Mouse (Mus musculus) testis, adult 2 months (tissue): ENCODE results near the gene Sufu. TPM values are rescaled to one million over a fixed set of nuclear protein-coding genes. Genes with fewer than 3 reads are reported as not detected.
A peak's percentile ranks its signal among the peaks of the same experiment; 100 is the strongest.

ENCODE experiments used
- H3K27ac ChIP-seq: fragments of 200-500 bp; 2 replicates; pipeline ENCODE4 v1.5.1; 2012; ENCODE audit warnings: low read depth, low read length; ENCODE audit not compliant: control insufficient read depth, insufficient read depth
- H3K27me3 ChIP-seq: fragments of 200-500 bp; 2 replicates; pipeline ENCODE4 v1.6.1; 2012; ENCODE audit warnings: mild to moderate bottlenecking, low read length, moderate library complexity; ENCODE audit not compliant: control insufficient read depth, insufficient read depth
- H3K36me3 ChIP-seq: fragments of 200-500 bp; 2 replicates; pipeline ENCODE4 v1.6.1; 2012; ENCODE audit warnings: mild to moderate bottlenecking, low read length; ENCODE audit not compliant: control insufficient read depth, insufficient read depth
- H3K4me1 ChIP-seq: fragments of 200-500 bp; 2 replicates; pipeline ENCODE4 v1.6.1; 2012; ENCODE audit warnings: low read length; ENCODE audit not compliant: control insufficient read depth, insufficient read depth
- H3K4me3 ChIP-seq: fragments of 200-500 bp; 2 replicates; pipeline ENCODE4 v1.5.1; 2012; ENCODE audit warnings: low read depth, mild to moderate bottlenecking, low read length, moderate library complexity, mixed read lengths; ENCODE audit not compliant: control insufficient read depth
- CTCF ChIP-seq: fragments of 200-500 bp; IDR thresholded peaks from 2 replicates; pipeline ENCODE4 v1.5.1; 2012; ENCODE audit warnings: low read depth, mild to moderate bottlenecking, inconsistent platforms, low read length, moderate library complexity; ENCODE audit not compliant: control insufficient read depth, insufficient read depth, insufficient replicate concordance
- POLR2A ChIP-seq: fragments of 200-500 bp; IDR thresholded peaks from 2 replicates; pipeline ENCODE4 v1.6.1; 2012; ENCODE audit warnings: low read depth, mild to moderate bottlenecking, inconsistent platforms, low read length, moderate library complexity; ENCODE audit not compliant: control insufficient read depth
- polyA plus RNA-seq: library from polyadenylated mRNA; depleted of rRNA; stranded (reverse); fragments of >200 nt; gene quantifications from 2 replicates; pipeline ENCODE4 v1.2.3, GENCODE M21; 2012

The Sufu gene
- polyA plus RNA-seq, 1 experiment: 186 TPM

DNA sequence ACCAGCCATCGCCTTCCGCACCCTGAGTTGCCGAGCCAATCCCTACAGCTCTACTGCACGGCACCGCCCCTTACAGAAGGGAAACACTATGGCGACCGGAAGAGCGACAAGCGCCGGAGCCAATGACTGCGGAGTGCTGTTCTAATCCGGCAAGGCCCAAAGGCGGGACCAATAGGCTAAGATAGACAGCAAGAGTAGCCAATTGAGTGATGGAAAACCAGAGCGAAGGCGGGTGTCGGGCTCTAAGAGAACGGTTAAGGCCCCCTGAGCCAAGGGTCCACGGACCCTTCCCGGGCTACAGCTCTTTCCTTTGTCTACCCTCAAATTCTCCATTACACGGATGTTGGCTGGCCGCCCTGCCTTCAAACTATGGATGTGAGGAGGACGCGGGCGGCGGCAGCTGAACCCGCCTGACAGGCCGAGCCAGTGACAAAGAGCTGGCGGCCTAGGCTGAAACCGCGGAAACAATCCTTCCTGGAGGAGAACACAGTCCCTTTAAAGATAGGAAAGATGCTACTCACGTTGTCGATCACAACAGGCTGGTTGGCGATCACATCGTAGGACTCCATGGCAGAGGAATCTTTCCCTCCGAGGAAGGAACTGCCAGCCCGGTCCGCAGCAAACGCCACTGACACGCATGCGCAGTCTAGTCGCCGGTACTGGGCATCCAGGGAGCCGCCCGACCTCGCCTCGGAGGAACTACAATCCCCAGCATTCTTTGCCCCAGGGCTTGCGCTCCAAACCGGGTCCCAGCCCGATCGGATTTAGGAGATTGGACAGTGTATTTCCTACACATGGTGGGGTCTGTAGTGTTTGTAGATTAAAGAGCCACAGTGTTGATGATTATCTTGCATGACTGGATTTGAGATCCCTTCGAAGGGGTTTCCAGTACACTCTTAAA is 1.3 kb upstream of the Sufu start, which contains the start of gene Actr1a:
Actr1a (minus strand) TSS at position 640 of the 901 bp plus-strand sequence.
- Histone ChIP-seq H3K27ac (peak within 1 kb of the TSS; percentile 99), H3K27me3 (no peaks in the 10 kb centered on the region), H3K4me3 (peak within 1 kb of the TSS; percentile 99), H3K4me1 (peaks cover 5% of the 10 kb centered on the region; the same call in 1 of the 2 replicates), H3K36me3 (no peaks in the 10 kb centered on the region; the same call in 1 of the 2 replicates)
- TF ChIP-seq CTCF (no peak), POLR2A (peak; percentile 96)

GRCm38 (mm10) chr19:46396109-46396508 is 587 bp upstream of the Sufu start:
- Histone ChIP-seq H3K27ac (no peak overlapping the region), H3K27me3 (no peaks in the 10 kb centered on the region), H3K36me3 (no peaks in the 10 kb centered on the region; the same call in 1 of the 2 replicates), H3K4me3 (peak overlapping the region; percentile 99), H3K4me1 (peaks cover 5% of the 10 kb centered on the region; the same call in 1 of the 2 replicates)
- no peak for TF ChIP-seq POLR2A
- no peak for TF ChIP-seq CTCF

GRCm38 (mm10) chr19:46397436-46398001 is 823 bp downstream of the Sufu start:
- peak overlapping the region; percentile 99 for H3K4me3 ChIP-seq
- TF ChIP-seq POLR2A (no peak), CTCF (no peak)
- peak overlapping the region; percentile 85 for H3K27ac ChIP-seq
- H3K27me3 ChIP-seq: no peaks in the 10 kb centered on the region
- peaks cover 5% of the 10 kb centered on the region; the same call in 1 of the 2 replicates for H3K4me1 ChIP-seq
- H3K36me3 ChIP-seq: no peaks in the 10 kb centered on the region

- Histone ChIP-seq H3K36me3 (no peaks in the 10 kb centered on the region), H3K27ac (no peak overlapping the region; the same call in 1 of the 2 replicates), H3K4me1 (peaks cover 5% of the 10 kb centered on the region; the same call in 1 of the 2 replicates), H3K27me3 (no peaks in the 10 kb centered on the region), H3K4me3 (peak overlapping the region; percentile 99)
- TF ChIP-seq POLR2A (no peak), CTCF (no peak)
Observed at GRCm38 (mm10) chr19:46398401-46398800, 1.7 kb downstream of the Sufu start.

GRCm38 (mm10) chr19:46399372-46399771 is 2.7 kb downstream of the Sufu start:
- no peaks in the 10 kb centered on the region for H3K27me3 ChIP-seq
- H3K27ac ChIP-seq: no peak overlapping the region
- TF ChIP-seq CTCF (no peak), POLR2A (no peak)

DNA sequence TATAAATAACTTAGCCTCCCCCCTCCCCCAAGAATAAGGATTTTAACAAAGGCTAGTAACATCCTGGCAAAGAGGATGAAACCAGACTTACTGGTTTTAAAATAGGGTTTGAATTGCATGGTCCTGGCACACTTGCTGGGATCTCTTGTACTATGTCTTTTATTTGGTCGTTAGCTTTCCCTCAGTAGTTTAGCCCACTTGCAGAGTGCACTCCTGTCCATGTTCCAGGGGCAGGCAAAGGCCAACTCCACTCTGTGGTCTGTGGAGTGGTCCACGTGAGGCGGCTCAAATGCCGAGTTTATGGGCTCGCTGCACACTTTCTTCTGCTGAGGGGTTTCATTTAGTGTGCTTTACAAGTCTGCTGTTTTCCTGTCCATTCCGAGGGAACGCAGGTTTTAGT is 3.2 kb downstream of the Sufu start:
- no peak overlapping the region for H3K4me3 ChIP-seq
- TF ChIP-seq POLR2A (no peak), CTCF (no peak)
- H3K36me3 ChIP-seq: no peaks in the 10 kb centered on the region
- H3K4me1 ChIP-seq: peaks cover 5% of the 10 kb centered on the region; the same call in 1 of the 2 replicates
- H3K27ac ChIP-seq: no peak overlapping the region
- no peaks in the 10 kb centered on the region for H3K27me3 ChIP-seq

More at GRCm38 (mm10) chr19:46399372-46399771, 2.7 kb downstream of the Sufu start:
- Histone ChIP-seq H3K36me3 (no peaks in the 10 kb centered on the region), H3K4me3 (peak overlapping the region; percentile 33), H3K4me1 (peaks cover 5% of the 10 kb centered on the region; the same call in 1 of the 2 replicates)

GRCm38 (mm10) chr19:46400558-46400957 is 3.9 kb downstream of the Sufu start:
- H3K27me3 ChIP-seq: no peaks in the 10 kb centered on the region
- peaks cover 5% of the 10 kb centered on the region; the same call in 1 of the 2 replicates for H3K4me1 ChIP-seq
- H3K27ac ChIP-seq: no peak overlapping the region
- no peaks in the 10 kb centered on the region for H3K36me3 ChIP-seq
- no peak for TF ChIP-seq POLR2A
- TF ChIP-seq CTCF: no peak
- H3K4me3 ChIP-seq: no peak overlapping the region
